In genomic region chr1:66177489-66178170, GRCm38 (mm10) we compare ENCODE assay signal across 11 mouse cellular contexts. TPM values are rescaled to one million over a fixed set of nuclear protein-coding genes. Genes with fewer than 3 reads are reported as not detected.
A peak's percentile ranks its signal among the peaks of the same experiment; 100 is the strongest.
DNase-seq lines count a peak whose midpoint lies in the region; ATAC-seq and TF ChIP-seq lines count a peak whose summit lies in the region.
"Had no signal": no experiment of that assay in that cellular context is flagged by ENCODE, and none has a peak within 500 bp of the region (broad histone marks: within the 10 kb centered on the region; RNA-seq: fewer than 3 reads in every experiment).

No protein-coding gene starts in this region.

- peak overlapping the region; percentile 72 for H3K4me2 ChIP-seq in hindbrain, embryonic 12.5 days (replicated peaks)
- H3K4me2 ChIP-seq in neural tube, embryonic 13.5 days = peak overlapping the region; percentile 66
- H3K4me2 ChIP-seq in intestine, postnatal 0 days (replicated peaks; ENCODE audit: low read depth) = no peak overlapping the region

- peaks cover 20% of the 10 kb centered on the region for H3K4me1 ChIP-seq in hindbrain, embryonic 12.5 days
- H3K4me1 ChIP-seq in neural tube, embryonic 13.5 days (replicated peaks) = peaks cover 50% of the 10 kb centered on the region
- H3K4me1 ChIP-seq in intestine, postnatal 0 days (replicated peaks; ENCODE audit: control insufficient read depth, insufficient read depth, low read length) = no peaks in the 10 kb centered on the region; the same call in 1 of the 2 replicates

- WGBS in hindbrain, embryonic 12.5 days = 33% methylated on average over 4 of the region's 4 CpGs
- WGBS in neural tube, embryonic 13.5 days = 19% methylated on average over 4 of the region's 4 CpGs
- 77% methylated on average over 4 of the region's 4 CpGs for WGBS in intestine, postnatal 0 days

- H3K4me3 ChIP-seq in left cerebral cortex, adult 2 months = peak overlapping the region; percentile 94
- H3K4me3 ChIP-seq in hindbrain, embryonic 12.5 days = peak overlapping the region; percentile 81
- H3K4me3 ChIP-seq in neural tube, embryonic 13.5 days = peak overlapping the region; percentile 88
- H3K4me3 ChIP-seq in intestine, postnatal 0 days (ENCODE audit: low read depth, low read length) = no peak overlapping the region

- no peaks in the 10 kb centered on the region for H3K9me3 ChIP-seq in hindbrain, embryonic 12.5 days (replicated peaks)
- H3K9me3 ChIP-seq in neural tube, embryonic 13.5 days = no peaks in the 10 kb centered on the region
- no peaks in the 10 kb centered on the region for H3K9me3 ChIP-seq in intestine, postnatal 0 days (ENCODE audit: control insufficient read depth)

- intact Hi-C loops in left cerebral cortex, adult 2 months (cut with DNase I) = loop anchor here (5.0 to 10.0 kb wide), 4 partner anchors 90 to 637 kb away; partner anchors contain the start of gene Kansl1l
- intact Hi-C loops in left cerebral cortex, postnatal 14 days (cut with DNase I) = loop anchor here (5.0 to 10.0 kb wide), 3 partner anchors 105 to 207 kb away; no protein-coding TSS in a partner anchor

- no peak for DNase-seq in left cerebral cortex, adult 2 months (ENCODE audit: extremely low spot score in 1 of 2, low spot score in 2 of 2)
- DNase-seq in left cerebral cortex, postnatal 14 days (ENCODE audit: low spot score in 2 of 2) = no peak
- peak; percentile 76 for DNase-seq in cerebellum, adult 9-11 months
- DNase-seq in spleen, postnatal 10 days (ENCODE audit: low spot score in 2 of 2) = no peak
- DNase-seq in kidney, adult 8-10 months = no peak
- DNase-seq: heart, adult 18-20 months; kidney, adult 18-20 months; lung, postnatal 14 days had no signal

- ATAC-seq in hindbrain, embryonic 12.5 days (ENCODE audit: low FRiP score) = no peak
- ATAC-seq in neural tube, embryonic 13.5 days (ENCODE audit: low read depth) = no peak
- ATAC-seq in intestine, postnatal 0 days = no peak

- peaks cover 4% of the 10 kb centered on the region; the same call in 1 of the 2 replicates for H3K36me3 ChIP-seq in hindbrain, embryonic 12.5 days
- peaks cover 13% of the 10 kb centered on the region for H3K36me3 ChIP-seq in neural tube, embryonic 13.5 days
- H3K36me3 ChIP-seq in intestine, postnatal 0 days (ENCODE audit: control insufficient read depth, insufficient read depth) = no peaks in the 10 kb centered on the region

- peak overlapping the region; percentile 89; the same call in 1 of the 2 replicates for H3K9ac ChIP-seq in hindbrain, embryonic 12.5 days
- H3K9ac ChIP-seq in neural tube, embryonic 13.5 days = peak overlapping the region; percentile 96
- H3K9ac ChIP-seq in intestine, postnatal 0 days (ENCODE audit: low read depth, low read length) = no peak overlapping the region

- H3K27ac ChIP-seq in left cerebral cortex, adult 2 months = no peak overlapping the region
- H3K27ac ChIP-seq in hindbrain, embryonic 12.5 days = no peak overlapping the region
- H3K27ac ChIP-seq in neural tube, embryonic 13.5 days (replicated peaks) = peak overlapping the region; percentile 54
- no peak overlapping the region for H3K27ac ChIP-seq in intestine, postnatal 0 days (ENCODE audit: low read depth, low read length)

- no peaks in the 10 kb centered on the region for H3K27me3 ChIP-seq in hindbrain, embryonic 12.5 days
- H3K27me3 ChIP-seq in neural tube, embryonic 13.5 days = no peaks in the 10 kb centered on the region
- no peaks in the 10 kb centered on the region for H3K27me3 ChIP-seq in intestine, postnatal 0 days (replicated peaks; ENCODE audit: control insufficient read depth, insufficient read depth, low read length)

- peak; percentile 15 for TF ChIP-seq CTCF in left cerebral cortex, adult 2 months (IDR thresholded peaks at IDR 0.05)
- TF ChIP-seq CTCF in intestine, postnatal 0 days (IDR thresholded peaks at IDR 0.05; ENCODE audit: low read depth) = no peak

RNA-seq across cellular contexts. Expression of gene Map2, which starts 2.6 kb away (rescaled TPM):
- 1,000 to 10,000 TPM; 1,064 to 1,130 TPM for total RNA-seq in left cerebral cortex, adult 2 months (2021)
- total RNA-seq in left cerebral cortex, postnatal 14 days (2021) = 100 to 1,000 TPM; 919 to 976 TPM
- 365 and 405 TPM in 2 replicates for polyA plus RNA-seq in hindbrain, embryonic 12.5 days (2016; fragmentation: Nextera tagmentation; extraction: Ambion mirVana)
- 356 and 402 TPM in 2 replicates for polyA plus RNA-seq in neural tube, embryonic 13.5 days (2015; fragmentation: Nextera tagmentation; extraction: Ambion mirVana)
- polyA plus RNA-seq in intestine, postnatal 0 days (2015; fragmentation: Nextera tagmentation; extraction: Ambion mirVana) = 2.2 and 3.1 TPM in 2 replicates

Comparison
In these comparisons a context has a peak if more than half of its experiments do, and no peak if none do; other contexts are left out.
1. RNA of gene Map2, which starts 2.6 kb away (polyA plus RNA-seq): 365 to 405 TPM in hindbrain, embryonic 12.5 days and 356 to 402 TPM in neural tube, embryonic 13.5 days; 2.2 to 3.1 TPM in intestine, postnatal 0 days; every median in the first group is over 10 times any median in the second.